In genomic region chr16:16559878-16560531, GRCm38 (mm10) we compare ENCODE assay signal across 8 mouse cellular contexts. TPM values are rescaled to one million over a fixed set of nuclear protein-coding genes. Genes with fewer than 3 reads are reported as not detected.
DNase-seq lines count a peak whose midpoint lies in the region; ATAC-seq and TF ChIP-seq lines count a peak whose summit lies in the region.

No protein-coding gene starts in this region.

- H3K27me3 ChIP-seq in forebrain, embryonic 10.5 days (ENCODE audit: poor library complexity, severe bottlenecking), result no peaks in the 10 kb centered on the region
- H3K27me3 ChIP-seq in heart, embryonic 16.5 days (ENCODE audit: control insufficient read depth, insufficient read depth, low read length), result no peaks in the 10 kb centered on the region
- no peaks in the 10 kb centered on the region for H3K27me3 ChIP-seq in liver, adult 2 months (ENCODE audit: control insufficient read depth, insufficient read depth, low read length)
- no peaks in the 10 kb centered on the region for H3K27me3 ChIP-seq in neural tube, embryonic 15.5 days (replicated peaks)

- TF ChIP-seq POLR2A in liver, adult 2 months (IDR thresholded peaks at IDR 0.05; ENCODE audit: extremely low read depth, insufficient read depth, low read length), result no peak

- no peak for TF ChIP-seq CTCF in liver, adult 2 months (IDR thresholded peaks at IDR 0.05; ENCODE audit: low read depth, low read length)

- H3K4me3 ChIP-seq in forebrain, embryonic 10.5 days, result peak overlapping the region; percentile 54
- no peak overlapping the region; the same call in 1 of the 2 replicates for H3K4me3 ChIP-seq in heart, embryonic 16.5 days (ENCODE audit: low read length)
- H3K4me3 ChIP-seq in liver, adult 2 months (ENCODE audit: insufficient read depth, low read depth, low read length), result peak overlapping the region; percentile 32
- peak overlapping the region; percentile 52 for H3K4me3 ChIP-seq in neural tube, embryonic 15.5 days (replicated peaks)

- WGBS in forebrain, embryonic 10.5 days, result 3% methylated on average over 9 of the region's 9 CpGs
- WGBS in heart, embryonic 16.5 days, result 14% methylated on average over 9 of the region's 9 CpGs
- WGBS in liver, adult 2 months, result 15% methylated on average over 9 of the region's 9 CpGs
- 2% methylated on average over 9 of the region's 9 CpGs for WGBS in neural tube, embryonic 15.5 days

- no peaks in the 10 kb centered on the region for H3K9me3 ChIP-seq in forebrain, embryonic 10.5 days
- no peaks in the 10 kb centered on the region for H3K9me3 ChIP-seq in heart, embryonic 16.5 days (replicated peaks; ENCODE audit: control insufficient read depth, low read length)
- H3K9me3 ChIP-seq in neural tube, embryonic 15.5 days (replicated peaks), result no peaks in the 10 kb centered on the region

- no peaks in the 10 kb centered on the region for H3K36me3 ChIP-seq in forebrain, embryonic 10.5 days (replicated peaks)
- H3K36me3 ChIP-seq in heart, embryonic 16.5 days (ENCODE audit: control insufficient read depth, insufficient read depth), result no peaks in the 10 kb centered on the region
- H3K36me3 ChIP-seq in liver, adult 2 months (ENCODE audit: control insufficient read depth, insufficient read depth, low read length), result no peaks in the 10 kb centered on the region
- H3K36me3 ChIP-seq in neural tube, embryonic 15.5 days, result no peaks in the 10 kb centered on the region

- peak overlapping the region; percentile 89 for H3K27ac ChIP-seq in forebrain, embryonic 10.5 days
- no peak overlapping the region for H3K27ac ChIP-seq in heart, embryonic 16.5 days (ENCODE audit: low read length)
- peak overlapping the region; percentile 81 for H3K27ac ChIP-seq in liver, adult 2 months (replicated peaks; ENCODE audit: insufficient read depth, low read depth, low read length)
- H3K27ac ChIP-seq in neural tube, embryonic 15.5 days (replicated peaks), result peak overlapping the region; percentile 88

- DNase-seq in urinary bladder, postnatal 14 days (ENCODE audit: low spot score), result peak; percentile 47
- DNase-seq in urinary bladder, postnatal 10 days (ENCODE audit: low spot score), result no peak
- peak; percentile 91 for DNase-seq in forebrain, embryonic 10.5 days (ENCODE audit: extremely low spot score, low spot score)
- DNase-seq in kidney, postnatal 25 days, result peak; percentile 55 to 81
- peak; percentile 99 for DNase-seq in liver, adult 2 months (ENCODE audit: extremely low read depth, low read depth, low spot score)
- no peak for DNase-seq in thymus, postnatal 36 days

- H3K4me1 ChIP-seq in forebrain, embryonic 10.5 days, result peaks cover 39% of the 10 kb centered on the region
- peaks cover 8% of the 10 kb centered on the region for H3K4me1 ChIP-seq in heart, embryonic 16.5 days (ENCODE audit: control insufficient read depth, insufficient read depth, low read length)
- H3K4me1 ChIP-seq in liver, adult 2 months (ENCODE audit: control insufficient read depth, insufficient read depth, low read length), result peaks cover 14% of the 10 kb centered on the region
- peaks cover 20% of the 10 kb centered on the region for H3K4me1 ChIP-seq in neural tube, embryonic 15.5 days

- H3K79me2 ChIP-seq in liver, adult 2 months (ENCODE audit: control insufficient read depth, insufficient read depth, low read length), result peaks cover 10% of the 10 kb centered on the region; the same call in 1 of the 2 replicates

- H3K4me2 ChIP-seq in heart, embryonic 16.5 days (ENCODE audit: low read depth, low read length), result peak overlapping the region; percentile 25
- peak overlapping the region; percentile 62 for H3K4me2 ChIP-seq in neural tube, embryonic 15.5 days

- no peak overlapping the region for H3K9ac ChIP-seq in heart, embryonic 16.5 days (ENCODE audit: low read length)
- H3K9ac ChIP-seq in liver, adult 2 months (ENCODE audit: low read depth, low read length), result peak overlapping the region; percentile 38
- H3K9ac ChIP-seq in neural tube, embryonic 15.5 days (replicated peaks), result peak overlapping the region; percentile 61

- ATAC-seq in heart, embryonic 16.5 days (replicated peaks; ENCODE audit: extremely low read depth, insufficient read depth, low FRiP score), result peak; percentile 84
- ATAC-seq in neural tube, embryonic 15.5 days (ENCODE audit: low FRiP score), result peak; percentile 97

RNA-seq across cellular contexts. Expression of gene Fgd4, which starts 40.3 kb away (rescaled TPM):
- 13.5 and 14.5 TPM in 2 replicates for polyA plus RNA-seq in forebrain, embryonic 10.5 days (2016; fragmentation: Nextera tagmentation; extraction: Ambion mirVana)
- polyA plus RNA-seq in heart, embryonic 16.5 days (2015; fragmentation: Nextera tagmentation; extraction: Ambion mirVana), result 10.8 and 11.4 TPM in 2 replicates
- total RNA-seq in liver, adult 2 months (2014; rRNA removed), result 23.1 and 23.7 TPM in 2 replicates
- polyA plus RNA-seq in liver, adult 2 months (2012; rRNA removed), result 1.5 and 1.8 TPM in 2 replicates
- polyA plus RNA-seq in neural tube, embryonic 15.5 days (2015; fragmentation: Nextera tagmentation; extraction: Ambion mirVana), result 14.8 and 17.4 TPM in 2 replicates

Comparison
In these comparisons a context has a peak if more than half of its experiments do, and no peak if none do; other contexts are left out.
1. DNase-seq: peak in urinary bladder, postnatal 14 days (single experiment), forebrain, embryonic 10.5 days (single experiment), kidney, postnatal 25 days (2 of 2) and liver, adult 2 months (single experiment); none in urinary bladder, postnatal 10 days (single experiment) and thymus, postnatal 36 days (0 of 2).